Mouse (Mus musculus) fat pad, adult 2 months (tissue): ENCODE measurements around the gene Tmem234.

Source experiments
- DNase-seq: peaks from one replicate; pipeline ENCODE4 v3.0.0-alpha.2; 2011; ENCODE audit warnings: low read depth, low spot score; ENCODE audit errors: extremely low read depth

Gene Tmem234

DNA sequence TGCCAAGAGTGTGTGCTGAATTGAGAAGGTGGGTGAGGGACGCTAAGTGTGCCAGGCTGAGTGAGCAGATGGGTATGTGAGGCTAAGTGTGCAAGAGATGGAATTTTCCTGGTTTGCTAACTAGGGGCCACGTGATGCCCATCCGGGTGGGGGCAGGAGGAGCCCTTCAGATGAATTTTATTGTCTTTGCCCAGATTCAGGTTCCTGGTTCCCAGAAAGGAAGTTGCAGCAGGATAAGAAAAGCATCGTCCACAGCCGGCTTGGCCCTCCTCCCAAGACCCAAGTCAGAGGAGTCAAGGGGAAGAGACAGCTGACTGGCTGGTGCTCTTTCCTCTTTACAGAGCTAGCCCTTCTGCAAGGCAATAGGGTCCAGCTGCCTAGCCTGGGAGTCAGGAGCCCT lies 22.0 kb upstream of the Tmem234 start, which contains the start of gene Fam167b:
Fam167b (minus strand) TSS at position 84 of the 400 bp plus-strand sequence.
- DNase-seq = no peak

DNA sequence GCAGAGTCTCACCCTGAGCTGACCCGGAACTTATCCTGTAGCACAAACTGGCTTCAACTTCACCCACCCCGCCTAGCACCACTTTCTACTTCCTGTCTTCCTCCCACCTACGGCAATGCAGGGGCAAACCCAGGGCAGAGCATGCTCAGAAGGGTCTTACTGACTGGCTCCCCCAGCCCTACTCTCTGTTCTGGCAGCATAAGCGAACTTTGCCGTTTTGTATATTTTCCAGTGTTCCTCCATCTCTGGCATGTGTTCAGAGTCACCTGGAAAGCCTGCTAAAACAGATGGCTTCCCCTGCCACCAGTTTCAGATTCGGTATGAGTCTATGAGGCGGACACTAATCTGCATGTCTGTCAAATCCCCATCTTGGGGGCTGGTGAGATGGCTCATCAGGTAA lies 20.1 kb upstream of the Tmem234 start:
- no peak for DNase-seq

DNA sequence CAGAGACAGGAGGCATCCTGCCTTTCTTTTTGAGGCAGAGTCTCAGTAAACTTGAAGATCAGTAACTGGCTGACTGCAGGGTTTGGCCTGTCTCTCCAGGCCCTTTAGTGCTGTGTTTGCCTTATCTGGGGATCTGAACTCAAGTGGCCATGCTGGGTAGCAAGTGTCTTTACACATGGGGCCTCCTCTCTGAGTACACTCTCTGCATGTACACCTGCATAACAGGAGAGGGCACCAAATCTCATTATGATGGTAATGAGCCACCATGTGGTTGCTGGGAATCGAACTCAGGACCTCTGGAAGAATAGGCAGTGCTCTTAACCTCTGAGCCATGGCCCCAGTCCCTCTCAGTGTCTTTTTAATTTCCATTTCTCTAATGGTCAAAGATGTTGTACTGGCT lies 18.2 kb upstream of the Tmem234 start:
- no peak for DNase-seq

DNA sequence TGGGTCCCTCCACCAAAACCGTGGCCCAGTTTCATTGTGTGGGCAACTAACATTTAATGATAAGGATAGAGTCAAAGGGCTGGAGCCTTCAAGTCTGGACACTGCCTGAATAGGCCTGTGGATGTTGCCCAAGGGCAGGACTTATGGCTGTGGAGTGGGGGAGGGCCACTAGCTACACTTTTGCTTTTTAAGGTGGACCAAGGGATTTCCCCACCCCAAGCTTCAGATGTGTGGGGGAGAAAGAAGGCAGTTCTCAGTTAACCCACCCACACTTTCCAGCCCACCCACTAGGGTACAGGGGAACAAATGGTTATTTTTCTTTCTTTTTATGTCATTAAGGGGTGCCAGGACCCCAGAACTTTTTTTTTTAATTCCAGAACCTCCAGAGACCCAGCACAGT lies 16.1 kb upstream of the Tmem234 start:
- no peak for DNase-seq

DNA sequence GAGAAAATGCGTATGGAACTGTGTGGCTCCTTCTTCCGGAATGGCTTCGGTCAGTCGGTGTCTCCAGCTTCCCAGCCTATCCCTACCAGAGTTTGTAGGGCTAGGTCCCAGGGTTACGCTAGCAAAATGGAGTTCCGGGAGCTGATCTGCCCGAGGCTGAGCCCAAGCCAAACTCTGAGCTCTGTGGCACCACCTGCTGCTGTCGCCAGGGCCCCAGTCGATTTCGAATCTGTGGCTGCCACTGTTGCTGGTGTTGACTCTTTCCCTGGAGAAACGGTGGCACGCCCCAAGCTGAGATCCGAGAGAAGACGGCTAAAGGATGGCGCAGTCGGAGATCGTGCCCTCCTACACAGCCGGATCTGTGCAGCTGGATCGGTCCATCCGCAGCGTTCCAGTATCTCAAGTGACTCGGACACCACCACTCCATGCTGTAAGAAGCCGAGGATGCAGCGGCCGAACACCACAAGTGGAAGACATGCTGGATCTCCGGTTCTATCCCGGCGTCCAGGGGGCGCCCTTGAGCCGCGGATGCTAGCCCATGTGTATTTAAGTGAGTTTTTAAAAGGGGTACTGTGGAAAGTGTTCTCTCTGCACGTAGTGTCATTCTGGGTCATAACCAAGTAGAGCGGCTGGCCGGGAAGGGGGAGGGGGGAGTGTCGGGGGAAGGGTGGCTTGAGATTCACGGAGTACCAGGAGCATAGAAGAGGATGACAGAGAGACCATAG lies 15.4 kb upstream of the Tmem234 start:
- DNase-seq = no peak

DNA sequence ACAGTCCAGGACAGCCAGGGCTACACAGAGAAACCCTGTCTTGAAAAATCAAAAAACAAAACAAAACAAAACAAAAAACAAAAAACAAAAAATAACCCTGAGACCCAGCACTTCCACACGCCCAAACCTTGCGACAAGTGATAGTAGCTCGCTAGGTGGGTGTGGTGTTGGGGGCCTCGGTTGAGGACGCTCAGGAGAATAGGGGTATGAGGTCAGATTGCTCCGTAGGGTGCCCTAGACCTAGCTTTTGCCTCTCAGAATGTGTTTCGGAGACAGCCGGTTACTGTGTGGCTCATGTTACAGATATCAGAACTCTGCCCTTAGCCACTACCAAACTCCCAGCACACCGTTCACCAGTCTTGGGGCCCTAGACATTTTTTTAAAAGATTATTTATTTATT lies 14.7 kb upstream of the Tmem234 start:
- no peak for DNase-seq

DNA sequence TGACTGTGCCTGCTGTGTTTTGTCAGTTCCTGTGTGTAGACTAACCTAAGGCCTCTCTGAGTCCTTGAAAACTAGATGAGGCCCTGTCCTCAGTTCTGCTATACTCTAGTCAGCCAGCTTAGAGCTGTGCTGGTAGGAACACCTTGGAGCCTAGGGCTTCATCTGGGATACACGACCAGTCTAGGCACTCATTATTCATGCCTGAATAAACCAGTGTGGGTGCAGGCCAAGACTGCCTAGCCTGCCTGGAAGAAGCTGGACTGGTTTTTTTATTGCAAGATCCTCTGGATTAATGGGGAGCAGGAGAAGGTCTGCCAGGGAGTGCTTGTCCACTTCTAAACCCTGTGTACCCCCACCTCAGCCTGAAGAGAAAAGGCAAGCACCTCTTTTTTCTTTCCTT lies 13.5 kb upstream of the Tmem234 start:
- peak; percentile 71 for DNase-seq

DNA sequence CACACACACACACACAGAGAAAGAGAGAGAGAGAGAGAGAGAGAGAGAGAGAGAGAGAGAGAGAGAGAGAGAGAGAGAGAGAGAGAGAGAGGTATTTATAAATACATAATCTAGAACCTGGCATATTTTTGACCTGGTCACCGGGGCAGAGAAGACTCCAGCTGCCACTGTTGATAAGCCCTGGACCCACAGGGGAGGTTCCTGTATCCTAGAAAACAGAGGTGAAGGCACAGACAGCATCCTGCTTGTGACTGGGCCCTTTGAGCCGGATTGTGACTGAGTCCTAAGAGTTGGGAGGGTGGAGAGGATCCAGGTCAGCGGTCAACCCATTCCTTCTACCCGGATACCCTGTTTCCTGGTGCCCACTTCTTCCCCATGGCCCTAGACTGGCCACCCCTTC lies 11.6 kb upstream of the Tmem234 start:
- no peak for DNase-seq

DNA sequence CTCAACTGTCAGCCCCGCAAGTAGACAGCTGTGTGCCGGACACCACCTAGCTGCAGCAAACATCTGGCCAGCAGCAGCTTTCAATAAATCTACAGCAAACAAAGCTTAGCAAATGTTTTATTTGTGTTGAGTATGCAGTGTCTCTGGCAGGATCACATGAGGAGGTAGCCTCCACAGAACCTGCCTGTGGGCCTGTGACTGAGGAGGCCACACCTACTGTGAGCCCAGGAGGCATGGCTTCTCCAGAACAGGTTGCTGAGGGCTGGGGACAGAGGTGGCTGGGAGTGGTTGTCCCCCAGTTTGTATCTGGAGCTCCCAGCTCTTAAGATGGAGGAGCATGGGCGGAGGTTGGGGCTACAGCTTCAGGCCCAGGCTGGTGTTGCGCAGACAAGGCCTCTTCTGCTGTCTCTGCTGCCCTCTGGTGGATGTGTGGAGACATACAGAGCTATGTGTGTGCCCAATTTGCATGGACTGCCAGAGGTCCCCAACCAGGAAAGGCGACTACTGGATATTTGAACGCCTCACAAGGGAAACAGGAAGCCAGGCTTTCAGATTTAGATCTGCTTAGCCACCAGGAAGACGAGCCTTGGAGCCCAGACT lies 8.1 kb downstream of the Tmem234 start:
- no peak for DNase-seq

DNA sequence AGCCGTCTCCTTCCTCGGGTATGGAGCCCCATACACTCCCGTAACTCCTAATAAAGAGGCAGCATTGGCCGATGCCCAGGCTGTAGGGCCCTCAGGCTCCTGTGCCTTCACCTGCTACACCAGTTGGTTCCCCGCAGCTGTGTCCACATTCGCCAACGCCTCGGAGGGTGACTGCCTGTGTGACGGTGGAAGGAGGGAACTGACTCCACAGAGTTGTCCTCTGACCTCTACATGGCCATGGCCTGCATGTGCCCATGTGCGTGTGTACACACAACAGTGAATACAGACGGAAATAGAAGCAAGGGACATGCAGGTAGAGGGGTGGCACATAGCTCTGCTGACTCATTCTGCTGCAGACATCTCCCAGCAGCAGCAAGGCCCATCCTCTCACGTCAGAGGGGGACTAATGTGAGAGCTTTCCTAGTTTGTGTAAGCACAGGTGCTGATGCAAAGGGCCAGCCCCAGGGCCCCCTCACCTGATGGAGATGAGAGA lies 8.7 kb downstream of the Tmem234 start:
- no peak for DNase-seq

DNA sequence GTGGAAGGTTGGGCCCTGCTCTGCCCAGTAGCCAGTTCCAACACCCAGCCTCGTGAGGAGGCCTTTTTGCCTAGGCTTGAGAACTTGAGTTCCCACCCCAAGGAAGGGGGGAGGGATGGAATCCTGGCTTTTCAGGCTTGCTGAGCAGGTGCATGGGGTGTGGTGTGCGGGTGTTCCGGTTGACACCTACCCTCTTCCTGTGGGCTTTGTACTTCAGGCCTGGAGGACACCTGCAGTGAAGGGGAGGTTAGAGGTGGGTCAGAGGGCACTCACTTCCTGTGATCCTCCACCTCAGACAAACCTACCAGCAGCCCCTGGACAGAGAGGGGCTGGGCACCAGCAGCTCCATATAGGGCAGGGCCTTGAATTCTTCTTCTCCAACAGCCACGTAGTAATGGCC lies 9.6 kb downstream of the Tmem234 start:
- DNase-seq = no peak

DNA sequence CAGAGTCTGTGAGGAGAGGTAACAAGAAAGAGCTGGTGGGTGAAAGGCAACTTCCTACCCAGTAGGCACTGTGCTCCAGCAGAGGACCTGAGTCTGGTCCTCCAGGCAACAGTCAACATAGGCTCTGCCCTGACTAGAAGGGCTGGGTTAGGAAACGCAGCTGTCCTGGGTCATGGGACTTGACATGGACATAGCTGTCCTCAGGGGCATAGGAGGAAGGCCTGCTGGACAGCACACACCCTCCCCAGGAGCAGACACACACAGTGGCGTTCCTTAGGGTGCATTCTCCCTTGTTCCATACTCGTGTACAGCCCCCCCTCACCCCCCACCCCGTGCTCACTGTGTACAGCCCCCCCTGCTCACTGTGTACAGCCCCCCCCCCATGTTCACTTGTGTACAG lies 10.0 kb downstream of the Tmem234 start:
- DNase-seq = no peak

DNA sequence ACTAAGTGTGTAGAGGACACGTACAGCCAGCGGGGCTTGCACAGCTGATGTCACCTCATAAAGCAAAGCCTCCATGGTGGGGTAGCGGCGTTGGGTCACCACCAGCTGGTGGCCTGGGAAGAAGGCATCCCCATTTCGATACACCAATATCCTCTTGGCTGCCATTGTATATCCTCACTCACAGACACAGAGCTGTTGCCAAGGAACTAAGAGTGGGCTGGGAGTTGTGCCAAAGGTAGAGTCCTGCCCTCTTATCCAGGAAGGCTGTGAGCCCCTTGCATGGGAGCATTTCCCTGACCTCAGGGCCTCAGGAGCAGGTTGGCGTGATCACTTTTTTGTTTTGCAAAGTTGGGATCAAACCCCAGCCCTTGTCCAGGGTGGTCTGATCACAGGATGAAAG lies 13.6 kb downstream of the Tmem234 start, which contains the start of gene Dcdc2b:
Dcdc2b (minus strand) TSS at position 165 of the 400 bp plus-strand sequence.
- DNase-seq = no peak

DNA sequence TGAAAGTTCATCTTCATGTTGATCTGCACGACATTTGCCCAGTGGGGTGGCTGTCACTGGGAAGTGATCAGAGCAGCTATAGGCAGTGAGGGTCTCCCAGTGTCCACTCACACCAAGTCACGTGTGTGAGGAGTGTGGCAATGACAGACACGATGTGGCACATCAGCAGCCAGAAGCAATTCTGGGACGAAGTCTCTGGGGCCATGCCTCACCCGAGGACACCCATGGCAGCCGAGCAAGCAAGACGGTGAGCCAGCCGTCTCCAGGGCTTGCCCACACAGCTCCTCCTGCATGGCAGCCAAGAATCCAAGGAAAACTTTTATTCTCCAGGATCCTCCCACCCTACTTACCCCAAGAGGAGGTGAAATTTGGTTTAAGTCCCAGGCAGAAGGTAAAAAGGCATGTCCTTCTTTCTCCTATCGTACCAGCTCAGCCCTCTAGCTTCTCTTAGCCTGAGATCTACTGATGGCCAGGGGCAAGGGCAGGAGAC lies 15.4 kb downstream of the Tmem234 start:
- DNase-seq = no peak

DNA sequence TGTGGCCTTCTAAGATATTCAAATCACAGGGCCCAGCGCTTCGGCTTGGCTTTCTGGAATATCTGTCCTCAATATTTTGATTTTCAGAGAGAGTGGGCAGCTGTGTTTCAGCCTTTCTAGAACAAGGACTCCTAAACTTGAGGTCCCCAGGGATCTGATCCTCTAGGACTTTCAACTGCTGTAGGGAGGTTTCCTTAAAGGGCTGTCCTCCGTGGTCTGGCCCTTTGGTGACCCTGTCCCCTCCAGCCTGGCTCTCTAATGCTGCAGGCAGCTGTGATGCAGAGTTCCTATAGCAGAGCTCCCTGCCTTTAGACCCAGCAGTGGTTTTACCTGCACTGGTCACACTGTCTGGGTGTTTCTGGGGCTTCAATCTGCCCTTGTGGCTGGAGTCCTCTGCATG lies 16.2 kb downstream of the Tmem234 start:
- DNase-seq = no peak

DNA sequence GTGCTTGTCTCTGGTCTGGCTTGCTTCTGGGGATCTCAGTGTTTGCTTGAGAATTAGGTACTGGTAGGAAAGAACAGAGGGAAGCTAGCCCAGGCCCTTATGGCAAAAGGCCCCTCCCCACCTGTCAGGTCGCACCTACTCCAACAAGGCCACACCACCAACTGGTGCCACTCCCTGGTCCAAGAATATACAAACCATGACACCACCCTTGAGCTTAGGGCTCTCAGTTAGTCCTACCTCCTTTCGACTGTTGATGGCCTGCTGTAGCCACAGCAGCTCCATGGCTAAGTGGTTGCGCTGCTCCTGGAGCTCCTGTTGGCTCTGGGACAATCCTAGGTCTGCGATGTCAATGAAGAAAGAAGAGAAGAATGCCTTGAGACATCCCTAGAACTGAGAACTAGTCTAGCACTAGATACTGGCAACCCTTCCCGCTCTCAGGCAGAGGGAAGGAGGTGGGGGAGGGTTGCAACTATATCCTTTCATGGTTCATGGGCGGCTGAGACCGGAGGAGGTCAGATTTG lies 16.7 kb downstream of the Tmem234 start:
- no peak for DNase-seq

DNA sequence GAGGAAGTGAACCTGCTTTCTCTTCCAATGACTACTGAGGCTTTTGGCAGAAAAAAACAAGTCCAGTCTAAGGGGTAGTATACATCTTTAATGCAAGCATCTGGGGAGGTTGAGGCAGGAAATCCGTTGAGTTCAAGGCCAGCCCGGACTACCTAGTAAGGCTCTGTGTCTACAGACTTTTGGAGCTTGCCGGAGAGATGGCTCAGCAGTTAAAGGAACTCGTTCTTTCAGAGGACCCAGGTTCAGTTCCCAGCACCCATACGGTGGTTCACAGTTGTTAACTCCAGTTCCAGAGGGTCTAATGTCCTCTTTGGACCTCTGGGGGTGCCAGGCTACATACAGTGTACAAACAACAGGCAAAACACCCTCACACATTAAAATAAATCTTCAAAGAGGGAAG lies 17.6 kb downstream of the Tmem234 start:
- no peak for DNase-seq

DNA sequence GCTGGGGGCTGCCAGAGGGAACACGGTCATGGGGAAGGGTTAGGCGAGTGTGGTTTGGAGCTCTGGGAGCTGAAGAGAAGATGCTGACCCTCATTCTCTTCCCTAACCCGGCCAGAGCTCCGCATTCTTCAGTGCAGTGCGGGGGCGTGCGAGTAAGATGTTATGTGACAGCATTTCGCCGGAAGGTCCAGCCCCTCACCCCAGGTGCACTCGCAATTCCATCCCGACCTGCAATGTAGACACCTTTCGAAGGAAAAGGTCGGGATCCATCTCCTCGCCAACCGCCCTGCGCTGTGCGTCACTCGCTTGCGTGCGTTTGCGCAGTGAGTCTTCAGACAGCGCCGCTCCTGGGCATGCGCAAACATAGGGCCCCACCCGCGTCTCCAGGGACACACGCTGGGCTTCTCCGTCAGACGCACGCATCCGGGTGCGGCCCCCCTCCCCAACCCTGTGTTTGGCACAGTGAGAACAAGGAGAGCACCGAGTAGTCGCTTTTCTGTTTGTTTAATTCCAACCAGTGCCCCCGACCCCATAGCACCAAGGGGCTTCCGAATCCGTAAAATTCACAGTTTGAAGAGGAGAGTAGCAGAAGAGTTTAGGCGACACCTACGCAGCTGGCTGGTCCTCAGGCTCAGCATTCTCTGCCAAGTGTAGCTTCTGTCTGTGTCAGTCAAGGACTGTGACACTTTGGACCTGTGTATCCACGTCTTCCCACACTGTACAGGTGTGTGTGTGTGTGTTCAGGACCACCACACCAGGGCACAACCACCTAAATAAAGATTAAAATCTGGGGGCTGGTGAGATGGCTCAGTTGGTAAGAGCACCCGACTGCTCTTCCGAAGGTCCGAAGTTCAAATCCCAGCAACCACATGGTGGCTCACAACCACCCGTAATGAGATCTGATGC lies 18.6 kb downstream of the Tmem234 start, which contains the start of gene Iqcc:
Iqcc (minus strand) TSS at position 314 of the 906 bp plus-strand sequence.
- no peak for DNase-seq

DNA sequence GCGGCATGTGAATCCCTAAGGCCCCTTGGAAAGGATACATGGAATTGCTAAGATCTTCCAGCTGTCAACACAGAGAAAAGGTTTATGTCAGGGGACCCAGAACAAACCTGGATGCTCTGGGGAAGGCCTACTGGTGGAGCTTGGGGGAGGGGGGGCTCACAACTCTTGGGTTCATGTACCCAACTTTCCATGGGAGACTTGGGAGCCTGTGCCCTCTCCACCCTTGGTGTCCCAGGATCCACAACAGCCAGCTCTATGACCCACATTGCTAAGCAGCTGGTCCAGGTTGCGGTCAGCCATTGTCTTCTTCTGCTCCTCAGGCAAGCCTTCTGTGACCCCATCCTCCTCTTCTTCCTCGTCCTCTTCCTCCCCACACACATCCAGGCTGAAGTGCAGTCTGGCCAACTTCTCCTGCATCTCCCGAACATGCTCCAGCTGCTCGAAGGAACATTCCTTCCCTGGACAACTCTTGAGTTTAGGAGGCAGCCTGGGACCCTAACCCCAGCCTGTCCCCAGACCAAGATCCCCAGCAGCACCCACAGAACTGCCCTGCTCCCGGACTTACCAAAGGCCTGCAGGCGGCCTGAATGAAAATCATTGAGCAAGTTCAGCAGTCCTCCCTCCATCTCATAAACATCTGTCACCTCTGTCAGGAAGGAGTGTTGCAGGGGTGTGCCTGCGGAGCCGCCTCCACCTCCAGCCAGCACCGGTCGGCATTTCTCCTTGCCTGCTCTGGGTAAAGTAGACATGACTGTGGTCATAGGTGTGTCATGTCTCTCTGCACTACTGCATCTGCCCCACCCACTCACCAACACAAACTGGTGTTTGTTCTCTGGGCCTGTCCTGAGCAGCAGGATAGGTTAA lies 20.2 kb downstream of the Tmem234 start:
- no peak for DNase-seq

DNA sequence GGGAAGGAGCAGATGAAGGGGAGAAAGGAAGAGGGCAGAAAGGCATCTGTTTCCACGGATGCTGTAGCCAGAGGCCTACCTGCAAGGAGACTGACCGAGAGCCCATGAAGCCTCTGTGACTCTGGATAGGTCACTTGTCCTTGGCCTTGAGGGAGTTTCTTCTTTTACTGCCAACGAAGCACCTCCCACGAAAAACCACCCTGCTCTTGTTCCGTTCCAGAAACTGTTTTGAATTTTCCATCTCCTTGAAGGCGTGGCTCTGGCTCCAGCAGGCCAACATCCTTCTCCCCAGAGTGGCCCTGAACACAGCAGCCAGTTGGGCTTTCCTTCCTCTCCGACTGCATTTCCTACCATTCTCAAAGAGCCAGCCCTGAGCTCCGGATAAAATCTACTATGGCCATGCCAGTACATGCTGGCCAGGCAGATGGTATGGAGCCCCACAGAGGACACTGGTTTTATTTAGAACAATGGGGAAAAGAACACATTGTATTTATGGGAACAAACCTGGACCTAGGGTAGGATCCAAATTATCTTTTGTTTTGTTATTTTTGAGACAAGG lies 20.9 kb downstream of the Tmem234 start:
- no peak for DNase-seq
